Mouse (Mus musculus) liver, embryonic 14.5 days (tissue): ENCODE results near the gene Saxo2.

Experiments
- CTCF ChIP-seq: IDR thresholded peaks from 2 replicates; pipeline ENCODE4 v1.5.1; 2016; ENCODE audit warnings: antibody characterized with exemption, low read depth, control low read depth
- EP300 ChIP-seq: IDR thresholded peaks from 2 replicates; pipeline ENCODE4 v1.6.1; 2016; ENCODE audit warnings: antibody characterized with exemption, low read depth

- no peak for TF ChIP-seq EP300
- no peak for TF ChIP-seq CTCF
Observed at GRCm38 (mm10) chr7:82649081-82649445, 735 bp upstream of the Saxo2 start.
